Mouse (Mus musculus) monocyte, adult 2 months (primary cell): ENCODE results near the gene Olfr1353.
"Not testable (repeated sequence)": the region's sequence is repeated elsewhere in the genome, so short reads cannot be mapped to it uniquely, and the experiment has no call there.

Experiments used
- DNase-seq, 2 experiments: peaks; one replicate each; pipeline ENCODE4 v3.0.0; 2022; ENCODE audit warnings: low spot score in 2 of 2, low read depth in 1 of 2

The Olfr1353 gene

GRCm38 (mm10) chr10:78963009-78963408 is at the start of gene Olfr1353:
Gene Olfr1353, plus strand, starts transcription at chr10:78963309.
- DNase-seq: not testable (repeated sequence)

GRCm38 (mm10) chr10:78950336-78950735 is 12.8 kb upstream of the Olfr1353 start, which contains the start of gene Olfr8:
Gene Olfr8, plus strand, starts transcription at chr10:78950636.
- not testable (repeated sequence) for DNase-seq

- DNase-seq: no peak
These were observed 17.6 kb downstream of the Olfr1353 start, which contains the start of gene Olfr1352 for GRCm38 (mm10) chr10:78980750-78981149. Gene Olfr1352, plus strand, starts transcription at chr10:78981050.

- DNase-seq: no peak
These were observed 49.1 kb downstream of the Olfr1353 start, which contains the start of gene Olfr1351 for GRCm38 (mm10) chr10:79012172-79012571. Gene Olfr1351, plus strand, starts transcription at chr10:79012472.
